Mouse (Mus musculus) urinary bladder, adult 2 months (tissue): Measurements from ENCODE around the gene Nagpa. TPM values are rescaled to one million over a fixed set of nuclear protein-coding genes. Genes with fewer than 3 reads are reported as not detected.
"Not testable (repeated sequence)": the region's sequence is repeated elsewhere in the genome, so short reads cannot be mapped to it uniquely, and the experiment has no call there.

ENCODE experiments used
- DNase-seq: peaks from one replicate; pipeline ENCODE4 v3.0.0; 2022; ENCODE audit warnings: low spot score
- polyA plus RNA-seq: library from polyadenylated mRNA; depleted of rRNA; stranded (reverse); fragments of >200 nt; gene quantifications from 2 replicates; pipeline ENCODE4 v1.2.3, GENCODE M21; 2012; rRNA removed

Nagpa gene
- polyA plus RNA-seq = 32.7 and 37.1 TPM in 2 replicates

DNA sequence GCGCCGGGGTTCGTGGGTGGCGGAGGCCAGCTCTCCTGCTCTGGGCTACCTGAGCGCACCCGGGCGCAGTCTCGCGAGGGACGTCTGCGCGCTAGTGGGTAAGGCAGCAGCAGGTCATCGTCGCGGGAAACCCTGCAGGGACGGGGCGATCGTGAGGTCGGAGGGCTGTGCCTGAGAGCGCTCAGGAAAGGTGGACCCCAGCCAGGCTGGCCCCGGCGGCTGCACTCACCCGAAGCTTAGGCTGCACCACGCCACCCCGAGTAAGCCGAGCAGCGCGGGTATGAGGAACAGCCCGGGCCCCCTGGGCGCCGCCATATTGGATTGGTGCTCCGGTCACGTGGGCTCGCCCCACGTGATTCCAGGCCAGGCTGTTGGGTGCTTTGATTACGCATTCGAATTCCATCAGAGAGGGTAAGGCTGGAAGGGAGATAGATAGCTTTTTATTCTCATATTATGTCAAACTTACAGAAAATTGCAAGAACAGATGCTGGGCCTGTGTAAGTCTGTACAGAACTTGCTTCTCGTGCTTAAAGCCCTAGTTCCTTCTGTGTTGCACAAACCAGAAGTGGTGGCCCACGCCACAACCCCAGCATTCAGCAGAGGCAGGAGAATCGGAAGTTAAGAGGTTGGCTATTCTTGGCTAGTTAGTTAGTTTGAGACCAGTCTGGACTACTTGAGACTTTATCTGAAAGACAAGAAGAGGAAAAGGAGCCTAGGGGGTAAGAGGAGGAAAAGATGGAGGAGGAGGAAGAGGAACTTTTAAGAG lies at the start of gene Nagpa:
Gene Nagpa, minus strand, starts transcription at position 345 of the 766 bp plus-strand sequence.
- DNase-seq = peak; percentile 70

- no peak for DNase-seq
These were observed 48.4 kb upstream of the Nagpa start for GRCm38 (mm10) chr16:5252260-5252659.

DNA sequence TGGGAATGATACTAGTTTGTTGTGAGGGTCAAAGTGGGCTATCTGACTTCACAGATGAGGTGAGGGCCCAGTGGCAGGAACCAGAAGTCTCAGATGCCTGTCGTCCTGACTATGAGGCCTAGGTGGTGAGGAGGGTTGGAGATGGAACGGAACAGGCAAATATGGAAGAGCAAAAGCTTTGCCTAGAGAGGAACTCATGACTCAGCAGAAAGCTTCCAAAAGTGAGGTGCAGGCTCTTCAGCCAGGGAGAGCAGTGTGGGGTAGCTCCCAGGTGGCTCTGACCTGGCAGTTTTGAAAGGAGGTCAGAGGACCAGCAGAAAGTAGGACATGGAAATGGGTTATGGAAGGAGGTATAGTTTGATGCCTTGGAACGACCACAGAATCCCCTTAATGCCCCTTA lies 47.1 kb upstream of the Nagpa start:
- no peak for DNase-seq

- peak; percentile 38 for DNase-seq
These were observed 40.6 kb upstream of the Nagpa start for GRCm38 (mm10) chr16:5244411-5244810.

GRCm38 (mm10) chr16:5242882-5243281 lies 39.1 kb upstream of the Nagpa start:
- no peak for DNase-seq

GRCm38 (mm10) chr16:5242355-5242754 lies 38.5 kb upstream of the Nagpa start:
- DNase-seq = no peak

DNA sequence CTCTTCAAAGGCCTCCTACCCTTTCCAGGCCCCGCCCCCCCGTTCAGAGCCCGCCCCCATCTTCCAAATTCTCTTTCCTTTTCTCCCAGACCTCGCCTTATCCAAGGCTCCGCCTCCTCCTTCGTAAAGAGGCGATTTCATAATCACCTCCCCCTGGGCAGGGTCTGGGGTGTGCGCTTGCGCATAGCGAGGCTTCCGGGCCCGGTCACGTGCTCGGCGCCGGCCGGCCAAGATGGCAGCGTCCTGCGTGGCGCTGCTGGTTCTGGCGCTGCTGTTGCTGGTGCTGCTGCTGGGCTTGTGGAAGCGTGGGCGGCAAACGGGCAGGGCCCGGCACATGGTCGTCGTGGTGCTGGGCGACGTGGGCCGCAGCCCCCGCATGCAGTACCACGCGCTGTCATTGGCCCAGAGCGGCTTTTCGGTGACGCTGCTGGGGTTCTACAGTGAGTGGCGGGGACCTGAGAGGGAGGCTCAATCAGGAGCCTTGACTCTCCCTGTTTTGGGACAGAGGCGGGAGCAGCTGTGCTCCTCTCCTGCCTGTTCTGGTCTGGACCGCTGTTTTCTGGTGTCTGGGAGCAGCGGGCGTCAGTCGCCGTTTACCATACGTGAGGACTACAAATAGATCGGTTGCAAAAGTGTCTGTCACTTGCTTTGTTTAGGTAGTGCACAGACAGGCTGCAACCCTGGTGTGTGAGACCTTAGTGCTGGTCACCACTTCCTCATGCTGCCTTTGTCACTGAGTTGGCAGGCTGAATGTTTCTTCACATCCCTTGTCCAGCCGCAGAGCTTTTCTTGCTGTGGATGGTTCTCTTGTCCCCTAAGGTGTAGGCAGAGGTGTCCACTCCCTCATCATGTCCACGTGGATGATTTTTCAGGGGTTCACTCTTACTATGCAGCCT lies 29.9 kb upstream of the Nagpa start, which contains the start of gene Alg1:
Gene Alg1, plus strand, starts transcription at position 204 of the 896 bp plus-strand sequence.
- peak; percentile 86 for DNase-seq

- DNase-seq = no peak
These were observed 29.2 kb upstream of the Nagpa start for GRCm38 (mm10) chr16:5232982-5233381.

- not testable (repeated sequence) for DNase-seq
These were observed 24.3 kb upstream of the Nagpa start for GRCm38 (mm10) chr16:5228103-5228502.

DNA sequence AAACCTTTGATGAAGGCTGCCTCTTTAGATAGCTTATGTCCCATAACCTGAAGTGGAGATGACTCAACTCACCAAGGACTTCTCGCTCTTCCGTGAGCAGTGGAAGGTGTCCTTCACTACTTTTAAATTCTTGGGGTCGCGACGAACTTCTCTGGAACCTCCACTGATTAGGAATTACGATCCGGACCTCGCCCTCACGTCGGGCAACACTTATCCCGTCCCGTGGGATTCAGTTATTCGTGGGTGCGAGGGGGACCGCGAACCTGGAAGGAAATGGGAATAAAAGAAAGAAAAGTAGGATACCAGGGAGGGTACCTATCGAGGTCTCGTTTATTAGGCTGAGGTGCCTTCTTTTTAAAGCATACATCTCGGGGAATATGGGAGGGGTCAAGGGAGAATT lies 23.7 kb upstream of the Nagpa start:
- not testable (repeated sequence) for DNase-seq

DNA sequence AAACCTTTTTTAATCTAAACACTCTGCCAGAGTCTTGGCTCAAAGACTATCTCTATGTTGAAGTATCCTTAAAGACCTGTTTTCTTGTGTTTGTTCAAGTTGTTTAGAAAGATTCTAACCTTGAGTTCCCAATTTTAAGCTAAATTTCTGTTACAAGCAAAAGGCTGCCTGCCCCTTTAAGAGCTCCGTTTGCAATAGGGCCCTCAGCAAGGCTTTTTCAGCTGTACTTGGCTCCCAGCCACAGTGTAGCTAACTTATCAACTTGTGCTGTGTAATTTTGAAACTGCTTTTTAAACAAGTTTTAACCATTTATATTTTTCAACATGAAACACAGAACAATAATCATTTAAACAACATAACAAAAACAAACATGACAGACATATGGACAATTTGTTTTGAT lies 22.7 kb upstream of the Nagpa start:
- DNase-seq = not testable (repeated sequence)

GRCm38 (mm10) chr16:5222140-5222539 lies 18.3 kb upstream of the Nagpa start, which contains the start of gene AU021092:
Gene AU021092, minus strand, starts transcription at chr16:5222299.
- DNase-seq = no peak

GRCm38 (mm10) chr16:5221403-5221802 lies 17.6 kb upstream of the Nagpa start:
- DNase-seq = no peak

DNA sequence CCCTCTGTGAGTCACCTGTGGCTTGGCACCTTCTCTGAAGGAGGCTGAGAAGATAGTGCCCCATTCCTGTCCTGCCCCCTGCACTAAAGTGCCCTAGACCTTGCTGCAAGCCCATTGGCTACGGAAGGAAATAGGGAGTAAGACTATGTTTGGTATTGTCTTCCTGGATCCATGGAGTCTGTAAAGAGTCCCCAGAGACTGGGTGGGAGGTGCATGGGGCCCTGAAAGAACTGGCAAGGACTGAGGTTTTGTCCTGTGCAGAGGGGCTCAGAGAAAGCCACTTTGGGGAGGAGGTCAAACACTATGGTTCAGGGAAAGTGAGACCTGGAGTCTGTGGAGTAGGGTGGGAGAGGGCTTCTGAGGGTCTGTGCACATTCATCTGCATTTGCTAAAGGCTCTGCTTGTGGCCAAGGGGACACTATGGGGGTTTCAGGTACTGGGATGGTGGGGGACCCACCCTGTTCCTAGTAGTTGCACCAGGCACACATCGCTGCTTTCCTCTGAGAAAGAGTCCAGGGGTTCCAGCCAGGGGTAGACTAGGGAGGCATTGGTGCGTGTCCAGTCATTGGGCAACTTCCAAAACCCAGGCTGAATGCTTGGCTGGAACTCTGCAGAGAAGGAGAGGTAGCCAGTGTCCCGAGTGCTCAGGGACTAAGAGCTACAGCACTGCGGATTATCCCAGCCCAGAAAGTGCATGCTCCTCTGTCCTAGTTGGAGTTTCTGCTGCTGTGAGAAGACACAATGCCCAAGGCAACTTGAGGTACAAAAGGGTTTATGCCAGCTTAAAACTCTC lies 13.7 kb upstream of the Nagpa start:
- no peak for DNase-seq

- no peak for DNase-seq
These were observed 12.9 kb upstream of the Nagpa start for GRCm38 (mm10) chr16:5216686-5217085.

DNA sequence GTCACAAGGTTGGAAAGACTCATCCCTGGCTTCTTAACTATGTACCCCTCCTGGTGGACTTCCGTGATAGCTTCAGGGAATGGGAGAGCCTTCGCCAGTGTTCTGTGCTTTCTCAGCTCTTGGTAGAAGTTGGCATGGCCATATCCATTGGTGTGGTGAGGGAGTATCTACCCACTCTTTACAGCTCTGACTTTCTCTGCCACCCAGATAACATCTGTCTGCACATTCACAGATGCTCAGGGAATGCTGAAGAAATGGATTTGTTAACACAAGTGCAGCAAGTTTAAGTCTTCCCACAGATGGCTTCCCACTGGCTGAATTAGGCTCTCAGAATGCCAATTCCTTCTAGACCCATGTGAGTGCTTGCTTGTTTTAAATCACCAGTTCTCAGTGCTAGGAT lies 10.3 kb upstream of the Nagpa start:
- no peak for DNase-seq

- no peak for DNase-seq
These were observed 8.3 kb upstream of the Nagpa start for GRCm38 (mm10) chr16:5212150-5212549.

DNA sequence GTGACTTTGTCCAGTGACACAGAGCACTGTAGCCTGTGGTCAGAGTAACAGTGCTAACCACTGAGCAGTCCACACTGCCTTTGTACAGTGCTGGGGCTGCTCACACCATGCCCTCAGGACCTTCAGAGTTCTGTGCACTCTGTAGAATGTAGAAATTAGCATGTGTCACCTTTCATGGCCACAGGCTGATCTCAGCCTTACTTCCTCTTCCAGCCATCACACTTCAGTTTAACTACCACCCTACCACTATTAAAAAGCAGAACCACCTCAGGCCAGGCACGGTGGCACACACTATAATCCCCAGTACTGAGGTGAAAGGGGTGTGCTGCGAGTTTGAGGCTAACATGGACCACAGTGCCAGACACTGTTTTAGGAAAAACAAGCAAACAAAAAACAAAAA lies 6.6 kb upstream of the Nagpa start:
- no peak for DNase-seq

DNA sequence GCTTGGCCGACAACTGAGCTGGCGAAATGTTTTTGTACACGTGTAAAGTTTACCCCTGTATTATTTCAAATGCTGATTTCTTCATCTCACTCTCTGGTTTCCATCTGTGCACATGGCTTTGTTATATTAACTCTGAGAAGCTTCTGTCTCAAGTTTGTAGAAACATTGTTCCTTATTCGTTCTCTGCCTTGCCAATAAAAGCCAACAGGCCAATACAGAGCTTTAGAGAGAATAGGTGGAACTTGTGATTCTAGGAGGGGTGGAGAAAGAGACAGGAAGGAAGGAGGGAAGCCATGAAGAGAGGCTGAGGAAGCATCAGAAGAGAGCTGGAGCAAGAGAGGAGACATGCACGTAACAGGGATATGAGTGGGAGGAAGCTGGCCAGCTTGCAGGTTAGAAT lies 2.2 kb upstream of the Nagpa start:
- DNase-seq = no peak

- no peak for DNase-seq
These were observed 1.7 kb upstream of the Nagpa start for GRCm38 (mm10) chr16:5205431-5205970.

DNA sequence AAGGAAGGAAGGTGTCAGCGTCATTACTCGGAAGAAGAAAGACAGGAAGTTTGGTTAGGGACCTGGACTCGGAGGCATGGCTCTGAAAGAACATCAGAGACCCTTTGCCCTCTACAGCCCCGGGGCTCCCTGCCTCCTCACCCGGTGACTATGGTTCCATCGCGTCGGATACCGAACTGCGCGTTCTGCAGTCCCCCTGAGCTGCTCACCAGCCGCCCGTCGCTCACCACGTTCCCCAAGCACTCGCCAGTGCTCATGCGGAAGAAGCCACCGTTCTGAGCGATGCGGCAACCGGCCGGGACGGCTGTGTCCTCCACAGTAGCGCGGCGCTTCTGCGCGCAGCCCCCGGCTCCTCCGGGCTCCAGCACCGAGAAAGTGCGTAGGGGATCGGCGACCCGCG lies 612 bp downstream of the Nagpa start:
- DNase-seq = no peak

- DNase-seq = no peak
These were observed 1.1 kb downstream of the Nagpa start for GRCm38 (mm10) chr16:5202681-5203080.
